Mouse (Mus musculus): ENCODE results near the gene Natd1. TPM values are rescaled to one million over a fixed set of nuclear protein-coding genes. Genes with fewer than 3 reads are reported as not detected.

Gene Natd1
- polyA plus RNA-seq, 1 experiment from 2014 or later: 11.0 TPM

GRCm38 (mm10) chr11:60934795-60935194 is 20.2 kb upstream of the Natd1 start:
- Histone ChIP-seq H3K9ac (ENCODE audit: low read length) (no peak overlapping the region), H3K4me1 (ENCODE audit: control insufficient read depth, insufficient read depth, low read length) (peaks cover 61% of the 10 kb centered on the region), H3K27ac (ENCODE audit: low read length) (peak overlapping the region; percentile 64), H3K36me3 (ENCODE audit: control insufficient read depth, insufficient read depth, low read length) (no peaks in the 10 kb centered on the region), H3K27me3 (ENCODE audit: control insufficient read depth, insufficient read depth, low read length) (no peaks in the 10 kb centered on the region), H3K4me3 (replicated peaks; ENCODE audit: low read length) (no peak overlapping the region), H3K9me3 (replicated peaks; ENCODE audit: control insufficient read depth, low read length) (no peaks in the 10 kb centered on the region), H3K4me2 (ENCODE audit: low read depth, low read length) (peak overlapping the region; percentile 30)
- WGBS: 62% methylated on average over 2 of the region's 2 CpGs
- no peak for ATAC-seq (ENCODE audit: insufficient read depth, low FRiP score)

- Histone ChIP-seq H3K27me3 (ENCODE audit: control insufficient read depth, insufficient read depth, low read length) (no peaks in the 10 kb centered on the region), H3K27ac (ENCODE audit: low read length) (no peak overlapping the region), H3K4me1 (ENCODE audit: control insufficient read depth, insufficient read depth, low read length) (peaks cover 61% of the 10 kb centered on the region), H3K36me3 (ENCODE audit: control insufficient read depth, insufficient read depth, low read length) (no peaks in the 10 kb centered on the region), H3K4me2 (ENCODE audit: low read depth, low read length) (peak overlapping the region; percentile 65), H3K9ac (ENCODE audit: low read length) (peak overlapping the region; percentile 90), H3K4me3 (replicated peaks; ENCODE audit: low read length) (peak overlapping the region; percentile 96), H3K9me3 (replicated peaks; ENCODE audit: control insufficient read depth, low read length) (no peaks in the 10 kb centered on the region)
- WGBS: 67% methylated on average over 10 of the region's 10 CpGs
- ATAC-seq (ENCODE audit: insufficient read depth, low FRiP score): no peak
Measured at GRCm38 (mm10) chr11:60933178-60933930, 18.8 kb upstream of the Natd1 start.

GRCm38 (mm10) chr11:60932503-60933020 is 18.0 kb upstream of the Natd1 start:
- peak overlapping the region; percentile 96 for H3K4me3 ChIP-seq (replicated peaks; ENCODE audit: low read length)
- H3K4me1 ChIP-seq (ENCODE audit: control insufficient read depth, insufficient read depth, low read length): peaks cover 58% of the 10 kb centered on the region
- H3K4me2 ChIP-seq (ENCODE audit: low read depth, low read length): peak overlapping the region; percentile 65
- peak overlapping the region; percentile 82 for H3K27ac ChIP-seq (ENCODE audit: low read length)
- H3K9me3 ChIP-seq (replicated peaks; ENCODE audit: control insufficient read depth, low read length): no peaks in the 10 kb centered on the region
- H3K9ac ChIP-seq (ENCODE audit: low read length): peak overlapping the region; percentile 90
- no peaks in the 10 kb centered on the region for H3K27me3 ChIP-seq (ENCODE audit: control insufficient read depth, insufficient read depth, low read length)
- no peaks in the 10 kb centered on the region for H3K36me3 ChIP-seq (ENCODE audit: control insufficient read depth, insufficient read depth, low read length)
- no peak for ATAC-seq (ENCODE audit: insufficient read depth, low FRiP score)
- 2% methylated on average over 7 of the region's 7 CpGs for WGBS

- Histone ChIP-seq H3K27me3 (ENCODE audit: control insufficient read depth, insufficient read depth, low read length) (no peaks in the 10 kb centered on the region), H3K36me3 (ENCODE audit: control insufficient read depth, insufficient read depth, low read length) (no peaks in the 10 kb centered on the region), H3K4me3 (replicated peaks; ENCODE audit: low read length) (peak within 1 kb of the TSS; percentile 96), H3K4me2 (ENCODE audit: low read depth, low read length) (peak within 1 kb of the TSS; percentile 96), H3K9me3 (replicated peaks; ENCODE audit: control insufficient read depth, low read length) (no peaks in the 10 kb centered on the region), H3K9ac (ENCODE audit: low read length) (peak within 1 kb of the TSS; percentile 90), H3K4me1 (ENCODE audit: control insufficient read depth, insufficient read depth, low read length) (peaks cover 57% of the 10 kb centered on the region), H3K27ac (ENCODE audit: low read length) (peak within 1 kb of the TSS; percentile 82)
- under 1% methylated on average over 59 of the region's 59 CpGs for WGBS
- peak; percentile 93 for ATAC-seq (ENCODE audit: insufficient read depth, low FRiP score)
Measured at GRCm38 (mm10) chr11:60931869-60932481, 17.4 kb upstream of the Natd1 start, which contains the start of gene Map2k3. Gene Map2k3, plus strand, starts transcription at chr11:60932033.

- 1% methylated on average over 30 of the region's 30 CpGs for WGBS
- peak overlapping the region; percentile 96 for H3K4me2 ChIP-seq (ENCODE audit: low read depth, low read length)
- no peaks in the 10 kb centered on the region for H3K9me3 ChIP-seq (replicated peaks; ENCODE audit: control insufficient read depth, low read length)
- H3K4me3 ChIP-seq (replicated peaks; ENCODE audit: low read length): peak overlapping the region; percentile 96
- H3K36me3 ChIP-seq (ENCODE audit: control insufficient read depth, insufficient read depth, low read length): no peaks in the 10 kb centered on the region
- H3K27ac ChIP-seq (ENCODE audit: low read length): no peak overlapping the region
- H3K9ac ChIP-seq (ENCODE audit: low read length): peak overlapping the region; percentile 78
- H3K4me1 ChIP-seq (ENCODE audit: control insufficient read depth, insufficient read depth, low read length): peaks cover 56% of the 10 kb centered on the region
- no peaks in the 10 kb centered on the region for H3K27me3 ChIP-seq (ENCODE audit: control insufficient read depth, insufficient read depth, low read length)
- no peak for ATAC-seq (ENCODE audit: insufficient read depth, low FRiP score)
Measured at GRCm38 (mm10) chr11:60931282-60931868, 16.8 kb upstream of the Natd1 start.

- Histone ChIP-seq H3K9ac (ENCODE audit: low read length) (peak overlapping the region; percentile 78), H3K4me2 (ENCODE audit: low read depth, low read length) (peak overlapping the region; percentile 96), H3K36me3 (ENCODE audit: control insufficient read depth, insufficient read depth, low read length) (no peaks in the 10 kb centered on the region), H3K4me3 (replicated peaks; ENCODE audit: low read length) (peak overlapping the region; percentile 96), H3K27ac (ENCODE audit: low read length) (no peak overlapping the region), H3K4me1 (ENCODE audit: control insufficient read depth, insufficient read depth, low read length) (peaks cover 50% of the 10 kb centered on the region), H3K9me3 (replicated peaks; ENCODE audit: control insufficient read depth, low read length) (no peaks in the 10 kb centered on the region), H3K27me3 (ENCODE audit: control insufficient read depth, insufficient read depth, low read length) (no peaks in the 10 kb centered on the region)
- 15% methylated on average over 7 of the region's 7 CpGs for WGBS
- ATAC-seq (ENCODE audit: insufficient read depth, low FRiP score): no peak
Measured at GRCm38 (mm10) chr11:60930724-60931281, 16.3 kb upstream of the Natd1 start.

- H3K4me3 ChIP-seq (replicated peaks; ENCODE audit: low read length): 0 out of 2 replicates have a peak overlapping the region, but pooled peaks have one; percentile 11
- peak overlapping the region; percentile 47 for H3K4me2 ChIP-seq (ENCODE audit: low read depth, low read length)
- no peak overlapping the region for H3K27ac ChIP-seq (ENCODE audit: low read length)
- H3K9me3 ChIP-seq (replicated peaks; ENCODE audit: control insufficient read depth, low read length): no peaks in the 10 kb centered on the region
- WGBS: under 1% methylated on average over 9 of the region's 9 CpGs
- peak; percentile 77 for ATAC-seq (ENCODE audit: insufficient read depth, low FRiP score)
- H3K36me3 ChIP-seq (ENCODE audit: control insufficient read depth, insufficient read depth, low read length): no peaks in the 10 kb centered on the region
- peaks cover 21% of the 10 kb centered on the region for H3K4me1 ChIP-seq (ENCODE audit: control insufficient read depth, insufficient read depth, low read length)
- H3K9ac ChIP-seq (ENCODE audit: low read length): no peak overlapping the region; the same call in 1 of the 2 replicates
- no peaks in the 10 kb centered on the region for H3K27me3 ChIP-seq (ENCODE audit: control insufficient read depth, insufficient read depth, low read length)
Measured at GRCm38 (mm10) chr11:60927264-60927663, 12.7 kb upstream of the Natd1 start.

GRCm38 (mm10) chr11:60924981-60925380 is 10.4 kb upstream of the Natd1 start:
- H3K36me3 ChIP-seq (ENCODE audit: control insufficient read depth, insufficient read depth, low read length): no peaks in the 10 kb centered on the region
- H3K27me3 ChIP-seq (ENCODE audit: control insufficient read depth, insufficient read depth, low read length): no peaks in the 10 kb centered on the region
- no peak for ATAC-seq (ENCODE audit: insufficient read depth, low FRiP score)
- no peak overlapping the region for H3K9ac ChIP-seq (ENCODE audit: low read length)
- peaks cover 12% of the 10 kb centered on the region; the same call in 1 of the 2 replicates for H3K4me1 ChIP-seq (ENCODE audit: control insufficient read depth, insufficient read depth, low read length)
- H3K4me2 ChIP-seq (ENCODE audit: low read depth, low read length): no peak overlapping the region
- WGBS: 81% methylated on average over 1 of the region's 1 CpGs
- H3K27ac ChIP-seq (ENCODE audit: low read length): no peak overlapping the region
- no peak overlapping the region for H3K4me3 ChIP-seq (replicated peaks; ENCODE audit: low read length)
- no peaks in the 10 kb centered on the region for H3K9me3 ChIP-seq (replicated peaks; ENCODE audit: control insufficient read depth, low read length)
